Mouse (Mus musculus) spleen, postnatal 10 days (tissue): Measurements from ENCODE around the gene Ispd.

Experiments
- DNase-seq, 2 experiments: peaks; one replicate each; pipeline ENCODE4 v3.0.0; 2021 to 2022; ENCODE audit warnings: low spot score in 2 of 2

Gene Ispd

DNA sequence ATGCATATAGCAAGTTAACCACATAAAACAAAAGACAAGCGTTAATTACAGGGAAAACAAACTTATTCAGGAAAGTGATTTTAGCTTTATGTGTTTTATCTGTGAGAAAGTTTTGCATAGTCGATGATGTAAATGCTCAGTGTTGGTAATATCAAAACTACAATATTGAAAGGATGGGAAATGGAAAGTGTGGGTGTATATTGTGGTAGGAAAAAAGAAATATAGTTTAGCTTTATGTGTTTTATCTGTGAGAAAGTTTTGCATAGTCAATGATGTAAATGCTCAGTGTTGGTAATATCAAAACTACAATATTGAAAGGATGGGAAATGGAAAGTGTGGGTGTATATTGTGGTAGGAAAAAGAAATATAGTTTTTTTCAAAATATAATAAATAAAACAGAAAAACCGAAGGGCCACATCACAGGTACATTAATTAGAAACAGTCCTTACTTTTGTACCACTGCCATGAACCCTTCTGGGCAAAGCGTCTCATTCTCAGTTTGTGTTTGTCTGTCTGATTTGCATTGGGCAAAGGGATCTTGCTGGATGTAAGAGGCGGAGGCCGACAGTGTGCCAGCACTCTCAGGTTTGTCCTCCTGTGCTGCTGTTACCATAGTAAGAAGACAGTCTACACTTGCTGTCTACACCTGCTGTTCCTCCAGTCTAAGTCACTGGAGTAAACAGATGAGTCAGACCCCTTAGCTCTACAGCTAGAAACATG is 87.2 kb downstream of the Ispd start:
- no peak for DNase-seq

DNA sequence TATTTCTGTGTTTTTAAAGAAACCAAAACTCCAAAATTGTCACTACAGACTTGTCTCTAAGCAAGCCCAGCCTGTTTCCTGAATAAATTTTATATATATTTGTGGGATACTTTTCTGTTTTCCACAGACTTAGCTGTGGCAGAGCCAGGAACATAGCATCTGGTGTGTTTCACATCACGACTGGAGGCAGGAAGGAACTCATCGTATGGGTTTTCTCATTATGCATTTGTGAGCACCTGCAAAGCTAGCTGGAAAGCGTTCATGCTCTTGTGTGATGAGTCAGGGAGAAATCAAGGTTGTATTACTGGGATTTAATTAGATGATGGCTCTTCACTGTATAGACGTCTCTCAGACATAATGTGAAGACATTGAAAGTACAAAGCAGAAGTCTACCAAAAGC is 90.2 kb downstream of the Ispd start:
- no peak for DNase-seq

DNA sequence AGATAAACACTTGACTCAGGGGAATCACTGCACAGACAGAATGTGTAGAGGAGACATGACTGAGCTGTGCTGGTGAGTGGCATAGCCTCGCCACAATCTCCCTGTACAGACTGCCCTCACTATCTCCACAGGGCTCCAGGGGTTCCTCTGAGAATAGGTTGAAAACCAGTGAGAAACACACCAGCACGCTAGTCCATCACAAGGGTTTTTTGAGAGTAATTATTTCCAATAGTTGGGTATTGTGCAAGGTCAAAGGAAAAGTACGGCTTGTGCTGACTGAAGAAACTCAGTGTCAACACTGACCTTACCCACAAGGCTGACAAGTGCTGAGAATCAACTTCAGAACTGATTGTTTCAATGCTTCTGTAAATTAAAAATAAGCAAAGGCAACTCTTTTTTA is 92.9 kb downstream of the Ispd start:
- DNase-seq: no peak

GRCm38 (mm10) chr12:36475269-36475668 is 94.0 kb downstream of the Ispd start:
- DNase-seq: no peak

DNA sequence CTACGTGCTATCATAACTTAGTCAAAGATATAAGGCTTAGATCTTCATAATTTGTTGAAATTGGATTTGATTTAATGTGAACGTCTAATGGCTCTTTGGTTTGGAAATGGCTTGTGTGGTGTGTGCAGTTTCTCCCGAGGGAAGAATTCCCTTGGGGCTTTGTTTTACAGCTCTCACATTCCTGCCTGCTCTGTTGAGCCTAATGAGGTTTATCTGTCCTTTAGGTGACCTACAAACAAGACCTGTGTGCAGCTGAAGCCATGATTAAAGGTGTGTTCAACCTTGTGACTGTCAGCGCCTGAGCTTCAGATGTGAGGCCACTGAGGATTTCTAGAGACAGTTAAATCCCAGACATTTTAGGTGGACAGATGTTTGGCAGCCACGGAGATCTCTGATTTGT is 95.2 kb downstream of the Ispd start:
- no peak for DNase-seq

DNA sequence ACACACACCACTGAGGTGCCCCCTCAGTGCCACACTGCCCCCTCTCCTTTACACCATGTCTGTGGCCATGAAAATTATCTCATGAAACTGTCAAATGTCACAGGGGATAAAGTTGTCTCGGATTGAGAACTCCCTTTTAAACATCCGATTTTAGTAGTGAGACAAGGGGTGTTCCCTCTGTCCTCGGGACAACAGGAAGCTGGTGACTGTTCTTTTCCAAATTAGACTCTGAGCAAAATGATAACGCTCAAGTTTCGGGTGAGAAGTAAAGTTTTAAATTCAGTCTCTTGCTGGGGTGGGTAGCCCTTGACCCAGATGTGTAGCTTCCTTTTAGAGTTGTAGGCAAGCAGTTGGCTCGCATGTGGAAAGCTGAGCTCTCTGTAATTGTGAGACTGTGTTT is 96.3 kb downstream of the Ispd start:
- DNase-seq: no peak

DNA sequence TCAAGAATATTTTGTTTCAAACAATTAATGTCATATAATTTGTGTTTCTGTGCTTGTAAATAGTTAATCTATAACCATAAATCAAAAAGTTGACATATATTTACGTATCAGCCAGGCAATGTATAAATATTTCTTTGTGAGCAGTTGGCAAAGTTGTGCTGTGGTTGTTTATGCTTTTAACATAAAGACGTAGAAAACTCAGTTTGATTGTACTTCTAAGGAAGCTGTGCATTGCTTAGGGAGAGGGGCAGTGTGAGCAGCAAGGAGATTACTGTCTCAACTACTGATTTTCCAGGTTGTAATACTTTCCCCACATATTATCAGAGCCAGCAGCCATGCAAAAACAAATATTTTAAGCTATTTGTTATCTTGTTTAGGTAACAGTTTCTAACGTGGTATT is 96.7 kb downstream of the Ispd start:
- no peak for DNase-seq

GRCm38 (mm10) chr12:36481742-36482141 is 100.5 kb downstream of the Ispd start:
- no peak for DNase-seq

DNA sequence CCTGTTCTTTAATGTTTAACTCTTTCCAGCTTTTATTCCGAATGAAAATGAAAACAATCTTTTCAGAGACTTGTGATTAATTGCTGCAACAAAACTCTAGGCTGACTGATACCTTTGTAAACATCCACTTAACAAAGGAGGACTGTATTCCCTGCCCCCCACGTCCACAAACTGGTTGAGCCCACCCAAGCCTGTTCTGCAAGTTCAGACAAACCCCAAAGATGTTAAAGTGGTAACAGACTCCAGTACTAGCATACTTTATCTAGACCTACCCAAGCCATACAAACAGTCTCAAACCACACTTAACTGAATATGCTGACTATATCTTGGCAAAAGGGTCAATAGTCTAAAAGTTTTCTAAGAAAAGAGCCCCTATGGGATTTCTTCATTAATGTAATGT is 102.1 kb downstream of the Ispd start:
- DNase-seq: no peak

- no peak for DNase-seq
Observed at GRCm38 (mm10) chr12:36497565-36497964, 116.3 kb downstream of the Ispd start.

DNA sequence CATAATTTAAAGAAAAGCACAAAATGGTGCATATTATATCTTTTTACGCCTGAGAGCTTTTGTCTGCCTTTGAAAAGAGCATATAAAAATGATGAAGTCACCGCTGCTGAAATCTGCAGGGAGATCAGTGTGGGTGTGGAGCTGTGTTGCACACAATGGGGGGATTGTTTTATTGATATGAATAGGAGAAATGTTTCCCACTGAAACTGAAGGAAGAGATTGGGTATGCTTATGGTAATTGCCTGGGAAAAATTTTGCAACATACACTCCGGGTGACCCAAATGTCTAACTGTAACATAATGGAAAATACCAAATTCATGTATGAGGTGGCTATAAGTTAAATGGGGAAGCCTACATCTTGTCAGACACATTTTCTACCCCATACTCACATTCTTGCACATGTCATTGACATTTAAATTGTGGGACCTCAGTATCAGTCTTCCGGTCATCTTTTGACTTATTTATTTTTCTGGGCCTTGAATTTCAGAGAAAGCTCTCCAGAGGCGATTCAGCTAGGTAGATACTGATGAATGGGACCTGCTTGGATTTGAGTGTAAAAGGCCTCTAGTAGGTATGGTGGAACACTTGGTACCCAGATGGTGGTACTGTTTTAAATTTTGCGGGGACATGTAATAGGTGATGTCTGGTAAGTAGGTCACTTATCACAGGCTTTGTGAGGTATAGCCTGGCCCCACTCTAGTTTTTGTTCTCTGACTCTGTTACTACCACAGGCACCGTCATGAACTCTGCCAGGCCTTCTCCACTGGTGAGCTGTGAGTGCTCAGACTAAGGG is 126.1 kb downstream of the Ispd start:
- DNase-seq: no peak

DNA sequence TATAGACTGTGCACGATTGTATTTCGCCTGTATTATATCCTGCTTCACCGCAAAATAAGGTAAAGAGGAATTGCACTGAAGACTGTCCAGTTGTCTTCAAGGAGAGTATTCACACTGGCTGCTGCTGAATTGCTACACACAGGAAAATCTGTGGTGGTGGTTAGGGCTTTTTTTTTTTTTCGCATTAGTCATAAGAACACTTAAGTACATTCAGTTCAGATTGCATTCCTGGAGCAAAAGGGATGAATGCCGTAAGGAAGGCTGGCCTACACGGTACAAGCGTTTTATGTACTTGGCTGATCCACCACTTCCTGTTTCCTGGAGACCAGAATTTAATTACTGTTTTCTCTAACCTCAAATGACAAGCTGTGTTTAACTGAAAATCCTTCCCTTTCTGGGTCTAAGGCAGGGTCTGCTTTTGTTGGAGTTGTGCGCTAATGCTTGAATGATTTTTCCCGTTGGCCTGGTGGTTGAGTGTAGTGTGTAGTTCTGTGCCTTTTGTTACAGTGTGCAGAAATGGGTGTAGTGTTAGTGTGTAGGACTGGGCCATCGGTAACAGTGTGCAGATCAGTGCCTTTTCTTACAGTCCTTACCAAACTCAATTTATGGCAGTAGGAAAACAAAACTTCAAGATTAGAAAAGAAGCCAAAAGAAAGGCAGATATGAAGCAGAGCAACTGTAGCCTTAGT is 128.8 kb downstream of the Ispd start:
- no peak for DNase-seq

DNA sequence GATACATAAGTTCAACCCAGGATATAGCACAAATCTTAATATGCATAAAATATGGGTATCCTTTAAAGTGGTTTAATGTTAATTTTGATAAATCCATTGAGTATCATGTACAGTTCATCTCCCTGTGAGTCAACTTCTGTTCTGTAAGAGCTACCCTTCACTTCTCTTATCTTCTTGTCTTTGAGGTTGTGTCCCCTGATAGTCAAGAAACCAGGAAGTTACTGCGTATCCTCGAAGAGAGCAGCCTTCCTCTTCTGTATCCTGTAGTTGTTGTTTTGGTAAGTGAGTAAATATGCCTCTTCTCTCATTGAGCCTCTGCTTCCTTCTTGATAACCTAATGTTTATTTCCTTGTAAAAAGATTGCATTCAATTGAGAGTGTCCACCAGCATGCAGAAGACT is 140.5 kb downstream of the Ispd start:
- DNase-seq: no peak

DNA sequence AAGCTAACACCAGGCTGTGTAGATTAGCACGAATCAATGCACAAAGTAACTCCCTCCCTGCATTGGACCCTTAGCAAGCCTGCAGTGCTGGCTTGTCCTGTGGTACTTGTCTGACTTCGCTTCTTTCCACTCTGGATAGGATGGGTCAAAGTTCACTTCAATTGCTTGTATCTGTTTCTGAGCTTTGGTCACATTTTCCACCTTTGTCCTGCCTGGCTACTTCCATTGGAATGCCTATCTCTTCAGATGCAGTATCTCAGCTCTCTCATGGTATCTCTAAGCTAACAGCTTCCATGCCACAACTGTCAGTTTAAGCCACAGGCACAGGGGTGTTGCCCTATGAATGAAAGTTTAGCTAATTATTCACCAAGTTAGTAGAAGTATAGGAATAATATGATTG is 142.3 kb downstream of the Ispd start:
- DNase-seq: no peak

GRCm38 (mm10) chr12:36530920-36531319 is 149.7 kb downstream of the Ispd start:
- DNase-seq: no peak

DNA sequence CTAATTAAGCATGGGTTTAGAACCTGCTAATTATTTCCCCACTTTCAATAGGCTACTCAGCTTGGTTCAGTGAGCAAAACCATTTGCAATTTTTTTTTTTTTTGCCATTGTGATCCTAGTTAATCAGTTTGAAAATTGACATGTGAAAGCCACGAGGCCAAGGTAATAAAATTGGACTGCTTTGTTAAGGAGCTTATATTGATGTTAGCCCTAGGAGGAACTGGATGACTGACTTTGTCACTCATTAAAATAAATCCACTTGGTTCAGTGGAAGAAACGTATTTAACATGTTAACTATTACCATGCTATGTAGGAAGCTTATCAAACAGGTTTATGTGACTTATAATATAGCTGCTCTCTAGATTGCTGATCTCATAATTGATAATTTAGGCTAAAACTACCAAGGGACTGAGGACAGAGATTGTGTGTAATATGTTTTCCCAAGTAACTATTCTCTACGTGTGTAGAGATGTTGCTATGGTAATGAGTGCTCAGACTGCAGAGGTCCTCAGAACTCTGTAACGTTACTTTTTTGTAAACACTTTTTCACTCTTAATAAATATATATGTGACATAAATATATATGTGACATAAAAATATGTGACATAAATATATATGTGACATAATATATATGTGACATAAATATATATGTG is 150.3 kb downstream of the Ispd start:
- no peak for DNase-seq

DNA sequence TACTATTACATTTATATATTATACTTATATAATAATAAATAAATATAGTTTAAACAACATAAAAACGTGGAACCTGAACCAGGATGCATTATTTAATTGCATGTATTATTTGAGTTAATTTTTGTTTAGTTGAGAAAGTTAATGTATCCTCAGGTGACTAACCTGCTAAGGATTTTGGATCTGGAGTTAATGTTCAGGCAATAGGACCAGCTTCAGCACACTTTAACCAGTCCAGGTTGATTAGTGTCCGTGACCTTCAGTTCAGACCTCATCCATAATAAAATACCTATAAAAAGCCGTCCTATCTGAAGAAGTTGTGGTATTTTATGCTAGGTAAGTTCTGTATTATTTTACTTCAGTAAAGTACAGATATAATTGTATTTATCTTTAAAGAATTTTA is 151.3 kb downstream of the Ispd start:
- no peak for DNase-seq

DNA sequence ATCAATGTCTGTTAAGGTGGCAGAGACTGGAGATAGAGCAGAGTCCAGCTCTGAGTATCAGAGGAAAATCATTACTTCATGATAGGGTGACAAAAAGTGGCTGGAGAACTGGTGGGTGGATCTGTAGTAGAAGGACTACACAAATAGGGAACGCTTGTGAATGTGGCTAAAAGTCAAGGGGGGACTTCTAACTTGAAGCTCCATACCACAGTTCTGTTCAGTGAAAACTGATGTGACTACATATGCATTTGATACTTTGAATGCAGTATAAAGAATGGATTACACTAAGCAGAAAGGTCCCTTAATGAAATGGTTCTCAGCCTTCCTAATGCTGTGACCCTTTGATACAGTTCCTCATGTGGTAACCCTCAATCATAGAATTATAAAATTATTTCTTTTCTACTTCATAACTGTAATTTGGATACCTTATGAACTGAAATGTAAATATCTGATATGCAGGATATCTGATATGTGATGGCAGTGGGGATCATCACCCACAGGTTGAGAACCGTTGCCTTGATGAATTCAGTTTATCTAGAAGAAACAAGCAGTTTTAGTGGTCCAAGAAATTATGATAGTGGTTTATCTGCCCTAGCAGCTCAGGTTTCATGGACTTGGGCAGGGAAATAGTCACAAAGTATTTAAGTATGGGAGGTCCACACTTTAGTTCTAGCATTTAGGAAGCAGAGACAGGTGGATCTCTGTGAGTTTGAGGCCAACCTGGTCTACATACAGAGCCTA is 152.1 kb downstream of the Ispd start:
- no peak for DNase-seq

GRCm38 (mm10) chr12:36534589-36534988 is 153.3 kb downstream of the Ispd start:
- no peak for DNase-seq

DNA sequence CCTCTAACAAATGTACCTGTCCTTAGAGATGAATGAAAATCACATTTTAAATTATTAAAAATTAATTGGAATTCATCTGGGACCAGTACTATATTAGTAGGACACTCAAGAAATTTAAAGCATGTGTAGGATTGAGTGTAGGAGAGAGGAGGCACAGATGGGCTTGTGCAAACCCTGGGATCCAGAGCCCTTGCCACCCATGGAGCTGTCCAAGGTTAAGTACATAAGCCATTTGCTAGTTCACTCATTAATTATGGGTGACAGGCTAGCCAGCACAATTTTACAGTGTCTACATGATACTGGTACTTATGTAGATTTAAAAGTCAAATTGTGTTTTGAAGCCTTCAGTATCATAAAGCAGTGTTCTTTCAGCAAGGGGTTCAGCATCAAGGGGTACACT is 164.1 kb downstream of the Ispd start:
- no peak for DNase-seq

GRCm38 (mm10) chr12:36549474-36549873 is 168.2 kb downstream of the Ispd start:
- no peak for DNase-seq

- no peak for DNase-seq
Observed at GRCm38 (mm10) chr12:36554697-36555096, 173.4 kb downstream of the Ispd start.
